Comparison of ENCODE assay signal across 8 mouse cellular contexts in the genomic region with DNA sequence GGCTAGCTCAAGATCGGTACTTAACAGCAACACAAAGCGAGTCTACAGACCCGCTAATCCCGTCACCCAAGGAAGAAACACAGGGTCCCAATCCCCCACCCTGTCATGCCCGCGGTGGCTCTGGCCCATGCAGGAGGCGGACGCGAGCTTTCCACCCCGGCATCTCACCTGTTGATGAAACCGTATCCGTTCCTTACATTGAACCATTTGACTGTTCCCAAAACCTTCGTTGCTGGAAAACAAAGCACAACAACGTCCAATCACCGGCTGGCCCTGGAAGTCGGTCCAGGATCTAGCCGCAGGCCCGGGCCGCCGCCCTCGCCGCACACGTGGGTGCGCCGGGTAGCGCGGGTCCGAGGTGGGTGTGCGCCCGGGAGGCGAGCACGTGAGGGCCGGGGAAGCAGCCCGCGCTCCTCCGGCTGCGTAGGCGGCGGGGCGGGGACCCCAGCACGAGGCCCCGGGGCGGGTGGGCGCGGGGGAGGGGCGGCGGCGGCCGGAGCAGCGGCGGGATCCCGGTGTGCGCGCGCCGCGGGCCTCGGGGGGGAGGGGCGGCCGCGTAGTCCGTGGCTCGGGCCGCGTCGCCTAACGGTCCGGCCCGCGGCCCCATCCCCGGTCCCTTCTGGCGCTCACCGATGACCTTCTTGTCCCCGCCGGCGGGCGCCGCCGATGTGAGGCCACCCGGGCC. TPM values are rescaled to one million over a fixed set of nuclear protein-coding genes. Genes with fewer than 3 reads are reported as not detected.
DNase-seq lines count a peak whose midpoint lies in the region; ATAC-seq and TF ChIP-seq lines count a peak whose summit lies in the region.

No protein-coding gene starts in this region.

- H3K27me3 ChIP-seq in forebrain, embryonic 11.5 days (ENCODE audit: control insufficient read depth, insufficient read depth, low read length): no peaks in the 10 kb centered on the region
- H3K27me3 ChIP-seq in hindbrain, embryonic 14.5 days (ENCODE audit: control insufficient read depth, insufficient read depth, low read length): no peaks in the 10 kb centered on the region
- H3K27me3 ChIP-seq in limb, embryonic 11.5 days (ENCODE audit: control insufficient read depth, insufficient read depth, low read length): no peaks in the 10 kb centered on the region
- H3K27me3 ChIP-seq in midbrain, embryonic 14.5 days (ENCODE audit: control insufficient read depth, insufficient read depth, low read length): no peaks in the 10 kb centered on the region
- H3K27me3 ChIP-seq in splenic B cell, adult 2 months (ENCODE audit: control insufficient read depth, insufficient read depth, low read length, poor library complexity, severe bottlenecking): no peaks in the 10 kb centered on the region

- peak overlapping the region; percentile 61 for H3K4me2 ChIP-seq in forebrain, embryonic 11.5 days (ENCODE audit: low read depth, low read length, severe bottlenecking)
- peak overlapping the region; percentile 70 for H3K4me2 ChIP-seq in hindbrain, embryonic 14.5 days (replicated peaks)
- peak overlapping the region; percentile 73 for H3K4me2 ChIP-seq in limb, embryonic 11.5 days (ENCODE audit: low read depth, severe bottlenecking)
- peak overlapping the region; percentile 72 for H3K4me2 ChIP-seq in midbrain, embryonic 14.5 days (ENCODE audit: low read length)

- TF ChIP-seq POLR2A in bone marrow macrophage, adult 2 months (IDR thresholded peaks at IDR 0.05; ENCODE audit: borderline replicate concordance, low read depth, low read length): no peak

- ATAC-seq in frontal cortex, adult (ENCODE audit: low TSS enrichment): no peak
- peak; percentile 42 for ATAC-seq in forebrain, embryonic 11.5 days (replicated peaks; ENCODE audit: low FRiP score)
- ATAC-seq in hindbrain, embryonic 14.5 days (ENCODE audit: low FRiP score): peak; percentile 13
- peak; percentile 8; the same call in 1 of the 2 replicates for ATAC-seq in limb, embryonic 11.5 days (ENCODE audit: insufficient number of reproducible peaks, low FRiP score, low TSS enrichment, low read depth)
- peak; percentile 18 for ATAC-seq in midbrain, embryonic 14.5 days (ENCODE audit: low FRiP score, low TSS enrichment)

- no peaks in the 10 kb centered on the region for H3K9me3 ChIP-seq in forebrain, embryonic 11.5 days (ENCODE audit: control insufficient read depth, low read length)
- H3K9me3 ChIP-seq in hindbrain, embryonic 14.5 days (ENCODE audit: control insufficient read depth, low read length): no peaks in the 10 kb centered on the region
- no peaks in the 10 kb centered on the region for H3K9me3 ChIP-seq in limb, embryonic 11.5 days (ENCODE audit: control insufficient read depth, low read length)
- no peaks in the 10 kb centered on the region for H3K9me3 ChIP-seq in midbrain, embryonic 14.5 days (ENCODE audit: control insufficient read depth, low read length)

- no peak for TF ChIP-seq CTCF in bone marrow macrophage, adult 2 months (IDR thresholded peaks at IDR 0.05; ENCODE audit: low read depth, low read length)

- H3K4me3 ChIP-seq in bone marrow macrophage, adult 2 months (ENCODE audit: insufficient read depth, low read length): peak overlapping the region; percentile 98
- peak overlapping the region; percentile 99 for H3K4me3 ChIP-seq in forebrain, embryonic 11.5 days (ENCODE audit: low read depth, low read length)
- H3K4me3 ChIP-seq in hindbrain, embryonic 14.5 days (replicated peaks; ENCODE audit: low read length): peak overlapping the region; percentile 95
- H3K4me3 ChIP-seq in limb, embryonic 11.5 days (ENCODE audit: low read depth, low read length): peak overlapping the region; percentile 77
- peak overlapping the region; percentile 93 for H3K4me3 ChIP-seq in midbrain, embryonic 14.5 days (replicated peaks; ENCODE audit: low read depth, low read length)

- H3K27ac ChIP-seq in bone marrow macrophage, adult 2 months (ENCODE audit: insufficient read depth, low read depth, low read length): peak overlapping the region; percentile 93
- H3K27ac ChIP-seq in forebrain, embryonic 11.5 days (ENCODE audit: low read depth, low read length): peak overlapping the region; percentile 78
- peak overlapping the region; percentile 89 for H3K27ac ChIP-seq in hindbrain, embryonic 14.5 days
- H3K27ac ChIP-seq in limb, embryonic 11.5 days (replicated peaks; ENCODE audit: low read depth, low read length): peak overlapping the region; percentile 65
- H3K27ac ChIP-seq in midbrain, embryonic 14.5 days (replicated peaks; ENCODE audit: low read depth, low read length): peak overlapping the region; percentile 87

- H3K4me1 ChIP-seq in bone marrow macrophage, adult 2 months (ENCODE audit: control insufficient read depth, insufficient read depth, low read length): peaks cover 10% of the 10 kb centered on the region
- H3K4me1 ChIP-seq in forebrain, embryonic 11.5 days (replicated peaks; ENCODE audit: control insufficient read depth, insufficient read depth, low read length): no peaks in the 10 kb centered on the region; the same call in 1 of the 2 replicates
- peaks cover 27% of the 10 kb centered on the region for H3K4me1 ChIP-seq in hindbrain, embryonic 14.5 days (replicated peaks; ENCODE audit: control insufficient read depth, insufficient read depth, low read length)
- 0 out of 2 replicates have a peak, but pooled peaks cover 2% of the 10 kb centered on the region for H3K4me1 ChIP-seq in limb, embryonic 11.5 days (ENCODE audit: control insufficient read depth, insufficient read depth, low read length)
- H3K4me1 ChIP-seq in midbrain, embryonic 14.5 days (ENCODE audit: control insufficient read depth, insufficient read depth, low read length): peaks cover 17% of the 10 kb centered on the region

- peak; percentile 20 to 49 for DNase-seq in frontal cortex, postnatal 10 days (ENCODE audit: low spot score in 2 of 2)
- peak; percentile 78 for DNase-seq in forebrain, embryonic 11.5 days (ENCODE audit: low spot score)
- peak; percentile 37 for DNase-seq in hindbrain, embryonic 14.5 days (ENCODE audit: low spot score)
- DNase-seq in limb, embryonic 11.5 days (ENCODE audit: low spot score): peak; percentile 55
- peak; percentile 56 for DNase-seq in midbrain, embryonic 14.5 days
- DNase-seq in splenic B cell, adult 2 months (ENCODE audit: low read depth, low spot score): peak; percentile 45

- H3K36me3 ChIP-seq in forebrain, embryonic 11.5 days (ENCODE audit: control insufficient read depth, insufficient read depth, low read length): no peaks in the 10 kb centered on the region
- peaks cover 13% of the 10 kb centered on the region for H3K36me3 ChIP-seq in hindbrain, embryonic 14.5 days (replicated peaks; ENCODE audit: control insufficient read depth, insufficient read depth)
- no peaks in the 10 kb centered on the region for H3K36me3 ChIP-seq in limb, embryonic 11.5 days (ENCODE audit: control insufficient read depth, insufficient read depth, low read length)
- H3K36me3 ChIP-seq in midbrain, embryonic 14.5 days (ENCODE audit: control insufficient read depth, insufficient read depth, low read length): peaks cover 8% of the 10 kb centered on the region; the same call in 1 of the 2 replicates
- H3K36me3 ChIP-seq in splenic B cell, adult 2 months (ENCODE audit: control insufficient read depth, insufficient read depth, low read length, poor library complexity, severe bottlenecking): no peaks in the 10 kb centered on the region

- H3K9ac ChIP-seq in forebrain, embryonic 11.5 days (ENCODE audit: low read length): peak overlapping the region; percentile 95
- peak overlapping the region; percentile 87 for H3K9ac ChIP-seq in hindbrain, embryonic 14.5 days
- H3K9ac ChIP-seq in limb, embryonic 11.5 days (ENCODE audit: low read length): peak overlapping the region; percentile 95
- peak overlapping the region; percentile 85 for H3K9ac ChIP-seq in midbrain, embryonic 14.5 days (replicated peaks; ENCODE audit: low read length)

- under 1% methylated on average over 59 of the region's 80 CpGs for WGBS in forebrain, embryonic 11.5 days
- WGBS in hindbrain, embryonic 14.5 days: under 1% methylated on average over 38 of the region's 80 CpGs
- WGBS in limb, embryonic 11.5 days: under 1% methylated on average over 58 of the region's 80 CpGs
- under 1% methylated on average over 55 of the region's 80 CpGs for WGBS in midbrain, embryonic 14.5 days

RNA-seq across cellular contexts. Expression of a gene that starts 0.7 kb away (rescaled TPM):
- 787 and 846 TPM in 2 replicates for polyA plus RNA-seq in bone marrow macrophage, adult 2 months (2012; ENCODE audit: insufficient read depth, insufficient read length, missing spikeins)
- 1,312 and 1,467 TPM in 2 replicates for polyA plus RNA-seq in forebrain, embryonic 11.5 days (2014; fragmentation: Nextera tagmentation; extraction: Ambion mirVana)
- polyA plus RNA-seq in hindbrain, embryonic 14.5 days (2014; fragmentation: Nextera tagmentation; extraction: Ambion mirVana): 1,089 and 1,212 TPM in 2 replicates
- 1,145 and 1,200 TPM in 2 replicates for polyA plus RNA-seq in limb, embryonic 11.5 days (2014; fragmentation: Nextera tagmentation; extraction: Ambion mirVana)
- 990 and 1,028 TPM in 2 replicates for polyA plus RNA-seq in midbrain, embryonic 14.5 days (2014; fragmentation: Nextera tagmentation; extraction: Ambion mirVana)

RNA-seq across cellular contexts. Expression of a gene that starts 26.6 kb away (rescaled TPM):
- 31.6 and 33.3 TPM in 2 replicates for polyA plus RNA-seq in bone marrow macrophage, adult 2 months (2012; ENCODE audit: insufficient read depth, insufficient read length, missing spikeins)
- polyA plus RNA-seq in forebrain, embryonic 11.5 days (2014; fragmentation: Nextera tagmentation; extraction: Ambion mirVana): 119 and 133 TPM in 2 replicates
- 46.9 and 50.1 TPM in 2 replicates for polyA plus RNA-seq in hindbrain, embryonic 14.5 days (2014; fragmentation: Nextera tagmentation; extraction: Ambion mirVana)
- 162 and 170 TPM in 2 replicates for polyA plus RNA-seq in limb, embryonic 11.5 days (2014; fragmentation: Nextera tagmentation; extraction: Ambion mirVana)
- 57.6 and 60.0 TPM in 2 replicates for polyA plus RNA-seq in midbrain, embryonic 14.5 days (2014; fragmentation: Nextera tagmentation; extraction: Ambion mirVana)

RNA-seq across cellular contexts. Expression of a gene that starts 38.5 kb away (rescaled TPM):
- polyA plus RNA-seq in bone marrow macrophage, adult 2 months (2012; ENCODE audit: insufficient read depth, insufficient read length, missing spikeins): not detected in 2 replicates
- polyA plus RNA-seq in forebrain, embryonic 11.5 days (2014; fragmentation: Nextera tagmentation; extraction: Ambion mirVana): 0.21 and 0.31 TPM in 2 replicates
- 1.1 and 1.4 TPM in 2 replicates for polyA plus RNA-seq in hindbrain, embryonic 14.5 days (2014; fragmentation: Nextera tagmentation; extraction: Ambion mirVana)
- polyA plus RNA-seq in limb, embryonic 11.5 days (2014; fragmentation: Nextera tagmentation; extraction: Ambion mirVana): 0.05 TPM in 1 of 2 replicates, not detected in the other
- polyA plus RNA-seq in midbrain, embryonic 14.5 days (2014; fragmentation: Nextera tagmentation; extraction: Ambion mirVana): 1.4 and 1.8 TPM in 2 replicates
